Mouse (Mus musculus): ENCODE measurements around the gene Ebf1.

The Ebf1 gene

DNA sequence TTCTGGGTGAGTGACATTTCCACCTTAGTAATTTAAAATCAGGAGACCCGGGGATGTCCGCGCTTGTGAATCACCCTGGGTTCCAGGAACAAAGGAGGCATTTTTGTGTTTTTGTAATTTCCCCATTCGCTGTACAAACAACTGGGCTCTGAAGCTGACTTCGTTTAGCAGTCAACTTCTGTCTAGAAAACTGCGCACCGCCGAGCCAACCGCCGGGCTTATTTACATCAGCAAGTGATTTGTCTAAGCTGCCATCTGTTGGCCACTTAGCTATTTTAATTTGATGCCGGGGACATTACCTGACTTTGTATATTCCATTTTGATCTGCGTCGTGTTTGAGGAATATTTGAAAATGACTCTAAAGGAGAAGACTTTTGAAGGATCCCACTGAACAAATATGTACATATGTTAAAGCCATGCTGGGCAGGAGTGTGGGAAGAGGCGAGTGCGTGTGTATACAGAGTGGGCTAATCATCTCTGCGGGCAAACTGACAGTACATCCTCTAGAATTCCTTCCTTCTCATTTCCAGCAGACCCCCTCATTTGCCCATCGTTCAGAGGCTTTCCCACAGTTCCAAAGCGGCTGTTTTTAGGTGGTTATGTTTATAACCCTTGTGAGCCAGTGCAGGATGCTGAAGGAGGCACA lies 216.4 kb downstream of the Ebf1 start:
- DNase-seq (ENCODE audit: low spot score), result no peak

GRCm38 (mm10) chr11:44835166-44835565 lies 218.0 kb downstream of the Ebf1 start:
- DNase-seq (ENCODE audit: low spot score), result no peak

DNA sequence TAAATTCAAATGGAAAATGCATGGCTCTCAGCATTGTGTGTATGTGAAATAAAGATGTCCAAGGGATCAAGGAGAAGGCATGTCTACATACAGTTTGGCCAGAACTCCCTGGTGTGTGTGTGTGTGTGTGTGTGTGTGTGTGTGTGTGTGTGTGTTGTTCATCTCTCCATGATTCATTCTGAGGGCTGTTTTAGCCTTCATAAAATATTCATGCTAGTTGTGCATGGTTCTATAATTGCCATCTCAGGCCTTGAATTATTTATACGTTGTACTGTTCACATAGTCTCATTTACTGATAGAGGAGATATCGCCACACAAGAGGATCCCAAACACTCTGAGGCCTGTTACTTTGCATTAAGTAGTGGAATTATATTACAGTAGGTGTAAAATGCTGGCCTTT lies 220.5 kb downstream of the Ebf1 start:
- no peak for DNase-seq (ENCODE audit: low spot score)

DNA sequence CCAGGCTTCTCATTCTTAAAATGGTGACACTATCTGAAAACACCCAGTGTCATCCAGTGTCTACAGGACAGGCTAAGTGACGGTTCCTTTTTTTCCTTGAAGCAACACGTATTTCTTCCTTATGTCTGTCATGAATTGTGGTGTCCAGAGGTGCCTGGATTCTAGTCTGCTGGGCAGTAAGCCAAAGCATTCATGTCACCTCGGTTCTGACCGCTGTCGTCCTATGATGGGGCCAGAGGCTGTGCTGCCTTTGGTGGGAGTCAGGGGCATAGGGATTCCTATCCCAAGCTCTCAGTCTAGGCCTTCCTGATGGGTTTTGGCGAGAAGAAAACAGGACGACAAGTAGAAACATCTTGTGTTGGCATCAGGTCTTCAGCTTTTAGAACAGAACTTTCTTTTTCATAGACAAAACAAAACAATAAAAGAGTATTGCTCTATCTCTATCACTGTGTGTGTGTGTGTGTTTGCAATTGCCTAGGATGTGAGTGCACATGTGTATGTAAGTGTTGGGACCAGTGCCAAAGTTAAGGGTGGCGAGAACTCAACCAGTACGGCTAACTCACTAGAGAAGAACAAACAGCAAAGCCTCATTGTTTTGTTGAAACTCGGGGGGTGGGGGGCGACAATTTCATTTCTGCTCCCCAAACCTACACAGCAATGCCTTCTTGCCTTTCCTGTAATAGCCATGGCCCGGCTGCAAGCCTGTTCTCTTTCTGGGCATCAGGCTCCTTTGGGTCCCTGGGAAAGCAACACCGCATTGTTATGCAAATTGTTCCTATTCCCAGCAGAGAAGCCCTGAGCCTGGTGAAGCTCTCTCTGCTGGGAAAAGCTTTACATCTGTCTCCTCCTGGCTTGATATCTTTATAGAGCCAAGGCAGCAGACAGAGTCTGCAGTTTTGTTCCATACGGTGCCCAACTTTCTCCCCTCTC lies 224.3 kb downstream of the Ebf1 start:
- no peak for DNase-seq (ENCODE audit: low spot score)

GRCm38 (mm10) chr11:44851874-44852273 lies 234.8 kb downstream of the Ebf1 start:
- no peak for DNase-seq (ENCODE audit: low spot score)

GRCm38 (mm10) chr11:44852921-44853320 lies 235.8 kb downstream of the Ebf1 start:
- DNase-seq (ENCODE audit: low spot score), result no peak

DNA sequence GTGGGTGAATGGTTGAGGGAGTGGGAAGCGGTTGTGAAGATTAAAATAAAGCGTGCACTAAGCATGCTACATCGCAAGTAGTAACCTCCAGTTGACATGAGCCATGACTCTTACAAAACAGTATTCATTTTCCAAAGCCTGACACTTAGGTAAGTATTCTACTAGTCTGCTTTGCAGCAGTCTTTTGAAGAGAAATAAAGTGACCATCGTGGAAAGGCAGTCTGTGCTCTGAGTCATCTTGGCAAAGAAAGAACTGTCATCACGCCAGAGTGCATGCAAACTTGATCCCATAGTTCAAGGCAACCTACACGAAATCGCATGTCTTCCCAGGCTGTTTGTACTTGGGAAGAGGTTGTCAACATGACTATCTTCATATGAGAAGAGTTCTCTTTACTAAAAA lies 237.4 kb downstream of the Ebf1 start:
- DNase-seq (ENCODE audit: low spot score), result no peak

DNA sequence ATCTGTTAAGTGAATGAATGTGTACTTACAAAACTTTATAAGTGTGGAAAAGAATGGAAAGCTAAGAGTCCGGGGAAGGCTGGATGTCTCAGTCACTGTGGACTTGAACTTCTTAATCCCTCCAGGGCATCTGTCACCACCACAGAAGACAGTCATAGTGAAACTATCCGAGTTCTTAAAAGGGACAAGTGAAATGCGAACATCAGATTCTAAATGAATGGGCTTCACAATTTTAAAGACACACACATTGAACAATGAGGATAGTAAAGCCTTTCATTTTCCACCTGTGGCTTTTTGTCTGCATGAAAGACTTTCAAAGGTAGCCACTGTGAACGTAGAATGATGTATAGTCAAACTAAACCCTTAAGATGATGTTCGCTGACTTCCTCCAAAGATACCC lies 244.0 kb downstream of the Ebf1 start:
- no peak for DNase-seq (ENCODE audit: low spot score)

DNA sequence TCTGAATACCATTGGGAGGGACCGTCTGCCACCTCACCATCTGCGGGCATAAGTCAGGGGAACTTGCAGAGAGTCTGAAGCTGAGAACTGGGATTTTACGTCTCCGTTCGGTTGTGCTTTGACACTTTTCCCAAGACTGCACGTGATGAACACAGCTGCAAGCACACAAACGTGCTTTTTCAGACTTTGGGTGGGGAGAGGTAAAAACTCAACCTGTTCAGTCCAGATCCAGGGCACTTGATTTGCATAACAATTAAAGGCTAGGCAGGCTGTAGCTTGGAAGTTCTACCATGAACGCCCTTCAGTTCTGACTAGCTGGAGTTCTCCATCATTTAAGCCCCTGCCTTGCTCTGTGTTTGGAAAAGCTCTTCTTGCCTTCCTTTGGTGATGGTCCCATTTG lies 246.8 kb downstream of the Ebf1 start:
- no peak for DNase-seq (ENCODE audit: low spot score)

GRCm38 (mm10) chr11:44866476-44867149 lies 249.5 kb downstream of the Ebf1 start:
- no peak for DNase-seq (ENCODE audit: low spot score)

- no peak for DNase-seq (ENCODE audit: low spot score)
Measured at GRCm38 (mm10) chr11:44867433-44867832, 250.3 kb downstream of the Ebf1 start.

DNA sequence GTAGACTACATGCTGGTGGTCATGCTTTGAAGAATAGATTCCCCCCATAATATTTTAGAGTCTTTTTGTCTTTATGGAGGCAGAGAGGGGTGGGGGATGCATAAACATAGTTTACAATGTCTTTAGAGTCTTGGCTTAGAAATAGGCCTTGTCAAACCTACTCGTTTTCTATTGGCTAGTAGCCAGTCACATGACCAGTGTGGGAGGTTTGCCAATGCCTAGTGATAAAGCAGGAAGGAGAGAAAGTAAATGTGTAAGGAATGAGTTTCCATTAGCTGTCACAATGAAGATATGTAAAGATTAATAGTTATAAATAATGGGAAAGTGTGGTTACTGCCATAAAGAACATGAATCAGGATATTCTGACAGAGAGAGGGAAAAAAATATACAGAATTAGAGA lies 256.8 kb downstream of the Ebf1 start:
- DNase-seq (ENCODE audit: low spot score), result no peak

- no peak for DNase-seq (ENCODE audit: low spot score)
Measured at GRCm38 (mm10) chr11:44875171-44875570, 258.1 kb downstream of the Ebf1 start.

GRCm38 (mm10) chr11:44881056-44881683 lies 264.1 kb downstream of the Ebf1 start:
- no peak for DNase-seq (ENCODE audit: low spot score)

- DNase-seq (ENCODE audit: low spot score), result no peak
Measured at GRCm38 (mm10) chr11:44882476-44882970, 265.4 kb downstream of the Ebf1 start.

- DNase-seq (ENCODE audit: low spot score), result no peak
Measured at GRCm38 (mm10) chr11:44884337-44884736, 267.2 kb downstream of the Ebf1 start.

- no peak for DNase-seq (ENCODE audit: low spot score)
Measured at GRCm38 (mm10) chr11:44886897-44887296, 269.8 kb downstream of the Ebf1 start.

DNA sequence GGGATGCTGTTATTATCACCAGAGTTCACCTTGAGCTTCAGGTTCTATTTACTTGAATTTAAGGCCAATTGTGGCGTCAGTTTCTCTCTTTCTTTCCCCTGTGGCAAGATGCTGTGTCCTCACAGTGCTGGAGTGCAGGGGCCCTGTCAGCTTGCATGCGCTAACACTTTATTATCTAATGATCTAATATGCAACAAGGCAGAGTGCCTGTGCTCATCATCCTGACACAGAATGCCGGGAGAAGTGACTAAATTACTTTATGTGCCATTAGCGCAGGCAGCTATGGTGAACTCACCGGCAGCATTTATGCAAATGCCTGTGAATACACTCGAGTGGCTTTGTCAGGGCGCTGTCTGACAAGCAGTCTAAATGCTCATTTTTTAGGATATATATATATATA lies 270.6 kb downstream of the Ebf1 start:
- no peak for DNase-seq (ENCODE audit: low spot score)

DNA sequence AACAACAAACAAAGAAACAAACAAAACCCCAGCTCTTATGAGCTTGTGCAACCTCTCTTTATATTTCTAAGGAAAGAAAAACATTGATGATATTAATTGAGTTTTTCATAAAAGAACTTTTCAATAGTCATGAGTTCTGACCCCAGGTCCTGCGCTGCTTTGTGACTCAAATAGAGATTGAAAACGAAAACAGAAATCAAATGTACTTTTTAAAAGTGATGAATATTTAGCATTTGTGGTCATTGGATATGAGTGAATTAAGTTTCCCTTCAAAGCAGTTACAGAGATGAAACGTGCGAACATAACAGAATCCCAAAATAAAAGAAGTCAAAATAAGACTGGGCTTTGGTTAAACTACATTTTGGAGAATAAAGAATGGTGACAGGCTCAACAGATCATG lies 271.3 kb downstream of the Ebf1 start:
- DNase-seq (ENCODE audit: low spot score), result no peak

DNA sequence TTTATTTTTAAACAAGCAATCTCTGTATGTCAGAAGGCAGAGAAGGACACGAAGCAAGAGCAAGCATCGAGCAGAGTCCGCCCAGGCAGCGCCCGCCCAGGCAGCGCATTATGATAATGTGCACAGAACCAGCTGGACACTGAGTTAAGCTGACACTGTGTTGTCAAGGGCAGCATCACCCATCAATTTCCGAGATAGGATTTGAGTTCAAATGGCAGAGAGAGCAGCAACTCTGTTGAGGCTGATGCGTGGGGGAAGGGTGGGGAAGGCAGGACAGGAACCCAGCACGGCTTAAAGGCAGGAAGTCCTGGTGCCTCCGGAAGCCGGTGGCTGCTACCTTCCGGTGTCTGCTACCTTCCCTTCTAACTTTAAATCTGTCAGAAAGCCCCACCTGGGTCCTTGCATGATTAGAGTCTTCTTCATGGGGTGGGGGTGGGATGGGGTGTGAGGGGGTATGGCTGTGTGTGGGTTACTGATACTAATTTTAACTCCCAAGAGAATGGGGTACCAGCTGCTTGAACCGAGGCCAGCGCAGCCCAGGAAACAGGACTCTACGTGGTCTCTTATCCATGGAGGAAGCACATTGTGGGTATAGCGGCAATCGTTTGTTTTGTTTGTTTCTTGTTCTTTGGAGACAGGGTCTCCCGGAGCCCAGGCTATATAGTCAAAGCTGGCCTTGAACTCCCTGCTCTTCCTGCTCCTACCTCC lies 275.9 kb downstream of the Ebf1 start:
- DNase-seq (ENCODE audit: low spot score), result no peak

GRCm38 (mm10) chr11:44893986-44894385 lies 276.9 kb downstream of the Ebf1 start:
- DNase-seq (ENCODE audit: low spot score), result no peak

- DNase-seq (ENCODE audit: low spot score), result no peak
Measured at GRCm38 (mm10) chr11:44894798-44895197, 277.7 kb downstream of the Ebf1 start.

Data from urinary bladder, postnatal 25 days (tissue).